Mouse (Mus musculus): Measurements from ENCODE around the gene Arhgef18.
A peak's percentile ranks its signal among the peaks of the same experiment; 100 is the strongest.

Arhgef18 gene

GRCm38 (mm10) chr8:3464309-3464708 is 71.5 kb downstream of the Arhgef18 start:
- DNase-seq = peak; percentile 57

GRCm38 (mm10) chr8:3467006-3467885 is 74.4 kb downstream of the Arhgef18 start, which contains the start of gene Pex11g:
Pex11g (minus strand) TSS chr8:3467680.
- DNase-seq = peak; percentile 100

- DNase-seq = no peak
These were observed 75.2 kb downstream of the Arhgef18 start for GRCm38 (mm10) chr8:3467886-3468545.

- DNase-seq = no peak
These were observed 76.0 kb downstream of the Arhgef18 start for GRCm38 (mm10) chr8:3468838-3469237.

GRCm38 (mm10) chr8:3470562-3470961 is 77.8 kb downstream of the Arhgef18 start, which contains the start of gene Tex45:
Tex45 (plus strand) TSS chr8:3470862.
- DNase-seq = no peak

GRCm38 (mm10) chr8:3475715-3476429 is 83.1 kb downstream of the Arhgef18 start:
- no peak for DNase-seq

- DNase-seq = no peak
These were observed 87.5 kb downstream of the Arhgef18 start for GRCm38 (mm10) chr8:3480221-3480785.

- no peak for DNase-seq
These were observed 88.8 kb downstream of the Arhgef18 start for GRCm38 (mm10) chr8:3481605-3482004.

- no peak for DNase-seq
These were observed 89.5 kb downstream of the Arhgef18 start for GRCm38 (mm10) chr8:3482240-3482740.

- peak; percentile 32 for DNase-seq
These were observed 90.7 kb downstream of the Arhgef18 start for GRCm38 (mm10) chr8:3483546-3483945.

- no peak for DNase-seq
These were observed 92.4 kb downstream of the Arhgef18 start for GRCm38 (mm10) chr8:3485192-3485591.

- DNase-seq = peak; percentile 82
These were observed 100.4 kb downstream of the Arhgef18 start, which contains the start of gene Zfp358 for GRCm38 (mm10) chr8:3492901-3493844. Zfp358 (plus strand) TSS chr8:3493138.

GRCm38 (mm10) chr8:3493845-3494208 is 101.0 kb downstream of the Arhgef18 start:
- no peak for DNase-seq

- DNase-seq = no peak
These were observed 103.0 kb downstream of the Arhgef18 start for GRCm38 (mm10) chr8:3495578-3496427.

GRCm38 (mm10) chr8:3496428-3496748 is 103.6 kb downstream of the Arhgef18 start:
- no peak for DNase-seq

- DNase-seq = no peak
These were observed 105.8 kb downstream of the Arhgef18 start for GRCm38 (mm10) chr8:3498583-3498982.

GRCm38 (mm10) chr8:3499751-3500150 is 106.9 kb downstream of the Arhgef18 start:
- no peak for DNase-seq

GRCm38 (mm10) chr8:3500235-3501090 is 107.7 kb downstream of the Arhgef18 start, which contains the start of gene Mcoln1:
Mcoln1 (plus strand) TSS chr8:3500457.
- peak; percentile 98 for DNase-seq

- no peak for DNase-seq
These were observed 109.4 kb downstream of the Arhgef18 start for GRCm38 (mm10) chr8:3502217-3502616.
